ENCODE assay signal across 11 mouse cellular contexts in the genomic region with DNA sequence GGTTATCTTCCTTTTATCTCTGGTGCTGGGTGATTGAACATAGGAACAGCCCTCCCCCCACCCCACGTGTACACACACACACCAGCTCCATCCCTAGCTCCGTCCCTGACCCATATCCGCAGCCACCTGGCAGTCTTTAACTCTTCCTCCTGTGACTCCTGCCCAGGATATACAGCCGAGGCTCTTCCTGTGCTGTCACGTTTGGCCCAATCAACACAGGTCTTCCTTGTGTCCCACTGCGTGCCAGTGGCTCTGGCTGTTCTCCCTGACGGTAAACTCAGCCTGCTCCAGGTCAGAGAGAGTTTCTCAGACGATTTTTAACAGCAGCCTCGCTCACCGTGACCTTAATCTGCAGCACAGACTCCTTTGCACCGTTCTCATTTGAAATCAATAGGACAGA.
A peak's percentile ranks its signal among the peaks of the same experiment; 100 is the strongest.
DNase-seq lines count a peak whose midpoint lies in the region; ATAC-seq lines count a peak whose summit lies in the region.
"Had no signal": no experiment of that assay in that cellular context is flagged by ENCODE, and none has a peak within 500 bp of the region (broad histone marks: within the 10 kb centered on the region; RNA-seq: fewer than 3 reads in every experiment).

No protein-coding gene starts in this region.

- H3K27ac ChIP-seq in hindbrain, embryonic 12.5 days, result peak overlapping the region; percentile 30; the same call in 1 of the 2 replicates
- no peak overlapping the region for H3K27ac ChIP-seq in hindbrain, embryonic 16.5 days (ENCODE audit: low read depth, low read length)
- peak overlapping the region; percentile 61; the same call in 1 of the 2 replicates for H3K27ac ChIP-seq in brown adipose tissue, adult 24 weeks (replicated peaks; ENCODE audit: low read depth, low read length)
- H3K27ac ChIP-seq in hindbrain, embryonic 14.5 days, result no peak overlapping the region
- no peak overlapping the region for H3K27ac ChIP-seq in liver, embryonic 11.5 days (ENCODE audit: low read depth, low read length)

- ATAC-seq in cerebellum, adult (ENCODE audit: insufficient number of reproducible peaks, low FRiP score, low TSS enrichment), result no peak
- no peak for ATAC-seq in hindbrain, embryonic 12.5 days (ENCODE audit: low FRiP score)
- ATAC-seq in hindbrain, embryonic 16.5 days, result no peak
- no peak for ATAC-seq in hindbrain, embryonic 14.5 days (ENCODE audit: low FRiP score)
- no peak for ATAC-seq in liver, embryonic 11.5 days (replicated peaks; ENCODE audit: low FRiP score)
- ATAC-seq: liver, postnatal 0 days had no signal

- no peaks in the 10 kb centered on the region for H3K9me3 ChIP-seq in hindbrain, embryonic 12.5 days (replicated peaks)
- H3K9me3 ChIP-seq in hindbrain, embryonic 16.5 days (ENCODE audit: control insufficient read depth, low read length), result no peaks in the 10 kb centered on the region
- H3K9me3 ChIP-seq in hindbrain, embryonic 14.5 days (ENCODE audit: control insufficient read depth, low read length), result no peaks in the 10 kb centered on the region
- no peaks in the 10 kb centered on the region for H3K9me3 ChIP-seq in liver, embryonic 11.5 days (ENCODE audit: control insufficient read depth, low read length)

- no peaks in the 10 kb centered on the region for H3K27me3 ChIP-seq in hindbrain, embryonic 12.5 days
- no peaks in the 10 kb centered on the region for H3K27me3 ChIP-seq in hindbrain, embryonic 16.5 days (replicated peaks; ENCODE audit: control insufficient read depth, insufficient read depth, low read length)
- H3K27me3 ChIP-seq in hindbrain, embryonic 14.5 days (ENCODE audit: control insufficient read depth, insufficient read depth, low read length), result no peaks in the 10 kb centered on the region
- H3K27me3 ChIP-seq in liver, embryonic 11.5 days (replicated peaks; ENCODE audit: control insufficient read depth, insufficient read depth, low read length), result no peaks in the 10 kb centered on the region

- no peak overlapping the region for H3K4me3 ChIP-seq in hindbrain, embryonic 12.5 days
- no peak overlapping the region for H3K4me3 ChIP-seq in hindbrain, embryonic 16.5 days (ENCODE audit: low read length)
- no peak overlapping the region for H3K4me3 ChIP-seq in brown adipose tissue, adult 24 weeks (ENCODE audit: insufficient read depth, low read depth, low read length)
- H3K4me3 ChIP-seq in hindbrain, embryonic 14.5 days (replicated peaks; ENCODE audit: low read length), result no peak overlapping the region
- no peak overlapping the region for H3K4me3 ChIP-seq in liver, embryonic 11.5 days (ENCODE audit: low read depth, low read length)

- H3K9ac ChIP-seq in hindbrain, embryonic 12.5 days, result no peak overlapping the region
- no peak overlapping the region for H3K9ac ChIP-seq in hindbrain, embryonic 16.5 days (ENCODE audit: low read depth, low read length)
- H3K9ac ChIP-seq in hindbrain, embryonic 14.5 days, result peak overlapping the region; percentile 29; the same call in 1 of the 2 replicates
- H3K9ac ChIP-seq in liver, embryonic 11.5 days (ENCODE audit: low read depth, low read length), result no peak overlapping the region
- H3K9ac ChIP-seq: liver, postnatal 0 days had no signal

- no peaks in the 10 kb centered on the region for H3K36me3 ChIP-seq in hindbrain, embryonic 12.5 days
- H3K36me3 ChIP-seq in hindbrain, embryonic 16.5 days (ENCODE audit: control insufficient read depth, insufficient read depth, low read length), result no peaks in the 10 kb centered on the region
- H3K36me3 ChIP-seq in hindbrain, embryonic 14.5 days (replicated peaks; ENCODE audit: control insufficient read depth, insufficient read depth), result no peaks in the 10 kb centered on the region
- H3K36me3 ChIP-seq in liver, embryonic 11.5 days (ENCODE audit: control insufficient read depth, insufficient read depth, low read length), result no peaks in the 10 kb centered on the region

- DNase-seq in cerebellum, adult 18-20 months, result peak; percentile 49 to 56
- DNase-seq in hindbrain, embryonic 14.5 days (ENCODE audit: low spot score), result no peak
- no peak for DNase-seq in liver, embryonic 11.5 days (ENCODE audit: low spot score)
- no peak for DNase-seq in urinary bladder, postnatal 10 days (ENCODE audit: low spot score)
- DNase-seq: adrenal gland, postnatal 14 days; liver, postnatal 0 days; right cerebral cortex, adult 18-20 months had no signal

- peaks cover 66% of the 10 kb centered on the region for H3K4me1 ChIP-seq in hindbrain, embryonic 12.5 days
- peaks cover 27% of the 10 kb centered on the region for H3K4me1 ChIP-seq in hindbrain, embryonic 16.5 days (ENCODE audit: control insufficient read depth, insufficient read depth, low read depth, low read length)
- peaks cover 66% of the 10 kb centered on the region for H3K4me1 ChIP-seq in brown adipose tissue, adult 24 weeks (ENCODE audit: control insufficient read depth, insufficient read depth, insufficient read length, low read length)
- peaks cover 36% of the 10 kb centered on the region for H3K4me1 ChIP-seq in hindbrain, embryonic 14.5 days (replicated peaks; ENCODE audit: control insufficient read depth, insufficient read depth, low read length)
- H3K4me1 ChIP-seq in liver, embryonic 11.5 days (replicated peaks; ENCODE audit: control insufficient read depth, insufficient read depth, low read length), result peaks cover 37% of the 10 kb centered on the region

- no peak overlapping the region for H3K4me2 ChIP-seq in hindbrain, embryonic 12.5 days (replicated peaks)
- no peak overlapping the region for H3K4me2 ChIP-seq in hindbrain, embryonic 16.5 days (ENCODE audit: low read length)
- no peak overlapping the region for H3K4me2 ChIP-seq in hindbrain, embryonic 14.5 days (replicated peaks)
- no peak overlapping the region for H3K4me2 ChIP-seq in liver, embryonic 11.5 days

- WGBS in hindbrain, embryonic 12.5 days, result 54% methylated on average over 11 of the region's 11 CpGs
- 46% methylated on average over 11 of the region's 11 CpGs for WGBS in hindbrain, embryonic 16.5 days
- 47% methylated on average over 11 of the region's 11 CpGs for WGBS in hindbrain, embryonic 14.5 days
- 70% methylated on average over 11 of the region's 11 CpGs for WGBS in liver, embryonic 11.5 days

Comparison
In these comparisons a context has a peak if more than half of its experiments do, and no peak if none do; other contexts are left out.
1. H3K27ac ChIP-seq: peak in hindbrain, embryonic 12.5 days (single experiment) and brown adipose tissue, adult 24 weeks (single experiment); none in hindbrain, embryonic 16.5 days (single experiment), hindbrain, embryonic 14.5 days (single experiment) and liver, embryonic 11.5 days (single experiment).
2. DNase-seq: peak in cerebellum, adult 18-20 months (2 of 2); none in hindbrain, embryonic 14.5 days (single experiment), liver, embryonic 11.5 days (single experiment) and urinary bladder, postnatal 10 days (single experiment).